Mouse (Mus musculus) neural tube, embryonic 12.5 days (tissue): ENCODE results near the gene Zfp334. TPM values are rescaled to one million over a fixed set of nuclear protein-coding genes. Genes with fewer than 3 reads are reported as not detected.

ENCODE experiments used
- ATAC-seq: fragments of 200-750 bp; cut with Nextera tagmentation; 2 replicates; pipeline ENCODE4 v1.8.0; 2017; ENCODE audit warnings: low read depth, mild to moderate bottlenecking, moderate TSS enrichment, moderate library complexity; ENCODE audit not compliant: low FRiP score
- H3K27ac ChIP-seq: fragments of 300-500 bp; sonication (generic); 2 replicates; pipeline ENCODE4 v1.5.1; 2016
- H3K27me3 ChIP-seq: fragments of 300-500 bp; sonication (generic); replicated peaks from 2 replicates; pipeline ENCODE4 v1.6.1; 2016; ENCODE audit warnings: mild to moderate bottlenecking
- H3K36me3 ChIP-seq: fragments of 300-500 bp; sonication (generic); 2 replicates; pipeline ENCODE4 v1.6.1; 2016; ENCODE audit warnings: mild to moderate bottlenecking
- H3K4me1 ChIP-seq: fragments of 300-500 bp; sonication (generic); 2 replicates; pipeline ENCODE4 v1.6.1; 2016
- H3K4me2 ChIP-seq: fragments of 300-500 bp; sonication (generic); replicated peaks from 2 replicates; pipeline ENCODE4 v1.6.1; 2016; ENCODE audit warnings: mild to moderate bottlenecking
- H3K4me3 ChIP-seq: fragments of 300-500 bp; sonication (generic); 2 replicates; pipeline ENCODE4 v1.5.1; 2016
- H3K9ac ChIP-seq: fragments of 300-500 bp; sonication (generic); 2 replicates; pipeline ENCODE4 v1.6.1; 2016; ENCODE audit warnings: mild to moderate bottlenecking
- H3K9me3 ChIP-seq: fragments of 300-500 bp; sonication (generic); 2 replicates; pipeline ENCODE4 v1.6.1; 2016; ENCODE audit warnings: mild to moderate bottlenecking
- WGBS: fragments of 180-500 bp; shearing (Covaris S2); methylation state at CpG from one replicate; pipeline ENCODE4 v1.1.7; 2016; 5-methylcytosine and 5-hydroxymethylcytosine counted together
- polyA plus RNA-seq: library from polyadenylated mRNA; unstranded; fragments of >200 nt; fragmentation: Nextera tagmentation; extraction: Ambion mirVana; gene quantifications from 2 replicates; pipeline ENCODE4 v1.2.1, GENCODE M21; 2016

Zfp334 gene
- polyA plus RNA-seq, 1 experiment from 2014 or later: 18.8 TPM

DNA sequence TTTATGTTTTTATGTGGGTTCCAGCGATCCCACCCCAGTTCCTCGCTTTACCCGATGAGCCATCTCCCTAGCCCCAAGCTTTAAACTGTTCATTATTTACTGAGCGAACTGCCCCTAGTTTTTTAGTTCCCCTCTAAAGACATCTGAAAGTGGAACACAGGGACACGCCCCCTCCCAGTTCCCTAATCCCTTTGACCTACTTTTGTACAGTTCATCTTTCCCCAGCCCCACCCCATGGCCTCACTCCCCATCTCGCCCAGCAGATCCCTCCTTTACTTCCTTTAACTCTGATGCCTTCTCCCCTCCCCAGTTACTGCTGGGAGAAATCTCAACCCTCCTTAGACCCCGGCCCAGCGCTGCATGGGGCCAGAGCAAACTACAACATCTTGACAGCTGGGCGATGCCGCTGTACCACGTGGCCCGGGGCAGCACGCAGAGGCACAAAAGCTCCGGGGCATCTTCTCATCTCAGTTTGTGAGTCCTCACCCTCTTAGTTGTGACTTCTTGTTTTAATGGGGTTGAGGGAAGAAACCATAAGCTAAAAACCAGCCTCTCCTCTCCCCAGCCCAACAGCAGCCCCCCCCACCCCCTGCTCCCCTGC, 55.3 kb downstream of the Zfp334 start:
- no peaks in the 10 kb centered on the region for H3K4me1 ChIP-seq
- no peak overlapping the region for H3K9ac ChIP-seq
- no peak overlapping the region for H3K27ac ChIP-seq
- no peaks in the 10 kb centered on the region for H3K36me3 ChIP-seq
- H3K27me3 ChIP-seq: no peaks in the 10 kb centered on the region
- no peak overlapping the region for H3K4me2 ChIP-seq
- H3K9me3 ChIP-seq: no peaks in the 10 kb centered on the region
- ATAC-seq: no peak
- no peak overlapping the region for H3K4me3 ChIP-seq
- 55% methylated on average over 14 of the region's 14 CpGs for WGBS

DNA sequence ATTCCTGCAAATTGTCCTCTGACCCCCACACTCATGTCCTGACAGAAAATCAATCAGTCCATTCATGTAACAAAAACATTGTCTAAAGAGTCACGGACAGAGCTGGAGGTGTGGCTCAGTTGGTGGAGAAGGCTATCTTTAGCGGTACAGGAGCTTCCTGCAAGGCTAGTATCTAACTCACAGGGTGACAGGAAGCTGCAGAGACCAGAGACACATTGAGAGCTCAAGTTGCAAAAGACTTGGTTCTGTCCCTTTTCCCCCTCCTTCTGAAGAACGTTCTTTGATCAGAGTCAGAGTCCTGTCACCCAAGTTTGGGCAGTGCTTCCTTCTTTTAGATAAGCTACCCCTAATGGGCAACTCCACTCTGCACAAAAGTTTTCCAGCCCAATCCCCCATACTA, 58.4 kb downstream of the Zfp334 start:
- H3K9me3 ChIP-seq: no peaks in the 10 kb centered on the region
- H3K4me1 ChIP-seq: peaks cover 23% of the 10 kb centered on the region
- WGBS: 54% methylated on average over 3 of the region's 3 CpGs
- no peak overlapping the region for H3K27ac ChIP-seq
- no peak overlapping the region for H3K4me3 ChIP-seq
- H3K9ac ChIP-seq: no peak overlapping the region
- no peaks in the 10 kb centered on the region for H3K27me3 ChIP-seq
- no peak overlapping the region for H3K4me2 ChIP-seq
- ATAC-seq: no peak
- H3K36me3 ChIP-seq: no peaks in the 10 kb centered on the region

DNA sequence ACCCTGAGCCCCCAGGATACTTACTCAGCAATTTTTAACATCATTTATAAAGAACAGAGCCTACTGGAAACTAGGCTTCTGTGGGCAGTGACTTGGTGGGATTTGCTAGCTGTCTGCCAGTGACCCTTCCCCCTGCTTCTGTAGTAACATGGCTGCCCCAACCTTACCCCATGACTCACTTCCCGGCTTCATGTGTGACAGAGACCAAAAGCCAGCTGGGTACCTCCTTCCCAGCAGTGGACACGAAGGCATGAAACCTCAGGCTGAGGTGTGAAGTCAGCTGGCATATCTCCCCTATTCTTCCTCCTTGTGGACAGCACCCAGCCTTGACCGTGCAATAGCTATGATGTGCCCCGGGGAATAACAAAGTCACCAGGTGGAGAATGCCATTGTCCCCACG, 59.3 kb downstream of the Zfp334 start:
- Histone ChIP-seq H3K9ac (no peak overlapping the region), H3K36me3 (no peaks in the 10 kb centered on the region), H3K4me3 (no peak overlapping the region), H3K4me2 (no peak overlapping the region), H3K27ac (no peak overlapping the region), H3K27me3 (0 out of 2 replicates have a peak, but pooled peaks cover 3% of the 10 kb centered on the region), H3K4me1 (peaks cover 32% of the 10 kb centered on the region), H3K9me3 (no peaks in the 10 kb centered on the region)
- WGBS: 76% methylated on average over 5 of the region's 5 CpGs
- no peak for ATAC-seq

DNA sequence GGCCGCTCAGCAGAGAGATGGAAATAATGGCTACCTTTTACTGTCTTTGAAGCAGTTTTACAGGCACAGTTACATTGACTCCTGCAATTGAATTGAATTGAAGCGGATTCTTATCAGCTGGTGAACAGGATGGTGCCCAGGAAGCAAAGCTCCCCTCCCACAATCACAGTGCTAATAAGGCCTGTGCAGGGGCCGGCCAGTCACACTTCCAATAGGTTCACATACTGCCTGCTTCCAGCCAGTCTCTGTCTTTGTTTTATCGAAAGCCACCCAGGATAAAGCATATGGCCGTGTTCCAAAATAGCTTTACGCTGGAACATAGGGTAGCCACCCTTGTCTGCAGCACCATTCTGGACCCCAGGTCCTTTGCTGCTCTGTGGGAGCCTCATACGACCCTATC, 60.7 kb downstream of the Zfp334 start:
- Histone ChIP-seq H3K27me3 (0 out of 2 replicates have a peak, but pooled peaks cover 3% of the 10 kb centered on the region), H3K36me3 (no peaks in the 10 kb centered on the region), H3K4me1 (peaks cover 40% of the 10 kb centered on the region), H3K27ac (0 out of 2 replicates have a peak overlapping the region, but pooled peaks have one; percentile 65), H3K9ac (0 out of 2 replicates have a peak overlapping the region, but pooled peaks have one; percentile 62), H3K9me3 (no peaks in the 10 kb centered on the region), H3K4me3 (0 out of 2 replicates have a peak overlapping the region, but pooled peaks have one; percentile 85), H3K4me2 (peak overlapping the region; percentile 83)
- ATAC-seq: no peak
- 27% methylated on average over 7 of the region's 7 CpGs for WGBS

DNA sequence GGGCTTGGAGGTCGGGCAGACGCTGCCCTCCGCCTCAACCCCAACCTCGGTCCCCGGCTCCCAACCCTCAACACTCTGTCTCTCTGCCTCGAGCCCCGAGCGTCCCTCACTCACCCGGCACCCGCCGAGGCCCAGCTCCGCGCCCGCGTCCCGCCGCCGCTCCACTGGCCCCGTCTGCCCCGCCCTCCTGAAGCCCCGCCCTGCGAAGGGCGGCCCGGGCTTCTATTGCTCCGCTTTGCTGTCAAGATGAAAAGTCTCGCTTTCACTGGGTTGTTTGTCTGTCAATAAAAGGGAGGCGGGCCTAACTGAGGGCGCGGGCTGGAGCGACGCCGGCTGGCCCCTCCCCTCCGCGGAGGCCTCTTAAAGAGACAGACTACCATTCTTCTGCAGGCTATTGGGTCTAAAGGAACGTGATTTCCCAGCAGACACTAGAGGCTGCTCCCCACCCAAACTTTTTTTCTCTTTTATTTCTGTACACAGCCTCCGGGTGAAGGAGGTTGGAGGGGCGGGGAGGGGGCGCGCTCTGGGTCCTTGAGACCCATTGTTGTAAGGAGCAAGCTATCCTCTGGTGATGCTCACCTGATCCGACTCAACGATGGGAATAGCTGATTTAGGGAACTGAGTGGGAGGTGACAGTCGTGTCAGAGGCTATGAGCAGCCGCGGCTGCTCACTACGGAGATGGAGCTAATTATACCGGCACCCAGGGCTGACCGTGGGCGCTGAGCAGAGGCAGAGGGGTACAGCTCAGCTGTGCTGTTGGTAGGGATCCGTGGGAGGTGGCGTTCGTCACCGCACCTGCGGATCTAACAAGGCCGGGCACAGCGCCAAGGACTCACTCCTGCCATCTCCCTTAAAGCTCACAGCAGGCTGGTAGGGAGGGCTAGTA, 61.5 kb downstream of the Zfp334 start, which contains the start of gene Elmo2:
TSS of gene Elmo2 (minus strand) at position 176 of the 887 bp plus-strand sequence.
- peak; percentile 97 for ATAC-seq
- H3K27me3 ChIP-seq: 0 out of 2 replicates have a peak, but pooled peaks cover 3% of the 10 kb centered on the region
- H3K27ac ChIP-seq: peak within 1 kb of the TSS; percentile 65
- no peaks in the 10 kb centered on the region for H3K9me3 ChIP-seq
- H3K4me3 ChIP-seq: peak within 1 kb of the TSS; percentile 85
- H3K4me2 ChIP-seq: peak within 1 kb of the TSS; percentile 83
- H3K9ac ChIP-seq: peak within 1 kb of the TSS; percentile 91
- H3K4me1 ChIP-seq: peaks cover 46% of the 10 kb centered on the region
- H3K36me3 ChIP-seq: no peaks in the 10 kb centered on the region
- WGBS: under 1% methylated on average over 55 of the region's 55 CpGs

DNA sequence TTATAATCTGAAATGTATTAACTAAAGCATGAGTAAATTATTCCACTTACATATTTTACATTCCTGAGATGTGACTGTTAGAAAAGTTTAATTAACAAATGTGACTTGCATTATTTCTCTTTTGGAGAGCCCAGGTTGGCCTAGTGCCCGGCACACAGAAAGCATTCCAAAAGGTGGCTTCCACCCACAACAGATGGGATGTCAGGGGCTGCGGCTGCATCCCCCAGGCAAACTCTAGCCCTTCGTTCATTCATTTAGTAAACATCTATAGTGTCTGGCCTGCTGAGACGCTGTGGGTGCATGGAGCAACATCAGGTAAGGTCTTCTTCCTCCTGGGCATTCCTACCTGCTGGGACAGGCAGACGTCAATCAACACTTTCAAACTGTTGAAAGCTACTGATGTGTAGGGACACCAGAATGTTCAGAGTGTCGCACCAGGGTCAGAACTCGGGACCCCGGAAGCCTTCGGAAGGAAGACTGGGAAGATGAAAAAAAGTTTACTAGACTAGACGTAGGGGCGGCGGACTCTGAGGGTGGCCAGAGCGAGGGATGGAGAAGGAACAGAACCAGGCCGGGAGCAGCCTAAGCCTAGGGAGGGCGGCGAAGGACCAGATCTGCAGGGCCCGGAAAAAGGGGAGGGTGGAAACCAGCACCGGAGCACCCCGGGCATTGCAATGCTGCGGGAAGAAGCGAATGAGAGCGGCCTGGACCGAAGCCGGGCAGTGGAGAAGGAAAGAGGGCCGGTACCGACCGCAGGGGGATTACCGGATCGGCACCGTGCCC, 62.3 kb downstream of the Zfp334 start:
- peak overlapping the region; percentile 91 for H3K9ac ChIP-seq
- H3K36me3 ChIP-seq: no peaks in the 10 kb centered on the region
- H3K27me3 ChIP-seq: 0 out of 2 replicates have a peak, but pooled peaks cover 3% of the 10 kb centered on the region
- H3K4me3 ChIP-seq: peak overlapping the region; percentile 85
- ATAC-seq: peak; percentile 31
- no peaks in the 10 kb centered on the region for H3K9me3 ChIP-seq
- 1% methylated on average over 30 of the region's 30 CpGs for WGBS
- H3K27ac ChIP-seq: no peak overlapping the region
- peaks cover 54% of the 10 kb centered on the region for H3K4me1 ChIP-seq
- peak overlapping the region; percentile 83 for H3K4me2 ChIP-seq

Other genes with a start within 250 kb of the Zfp334 start
- 10.0 and 10.4 TPM in 2 replicates for gene Cdh22, start 153.4 kb downstream of the Zfp334 start, polyA plus RNA-seq
- 52.9 and 59.9 TPM in 2 replicates for gene Slc35c2, start 100.4 kb downstream of the Zfp334 start, polyA plus RNA-seq
- 84.4 and 87.0 TPM in 2 replicates for gene Elmo2, start 61.8 kb downstream of the Zfp334 start, polyA plus RNA-seq
- gene Zfp663, start 19.5 kb downstream of the Zfp334 start, polyA plus RNA-seq: 5.4 and 6.3 TPM in 2 replicates
- 0.10 TPM in 1 of 2 replicates, not detected in the other for gene Ocstamp, start 12.1 kb upstream of the Zfp334 start, polyA plus RNA-seq
- gene Slc13a3, start 85.0 kb upstream of the Zfp334 start, polyA plus RNA-seq: 0.27 and 0.55 TPM in 2 replicates
- gene Trp53rka, start 105.1 kb upstream of the Zfp334 start, polyA plus RNA-seq: 47.5 and 48.4 TPM in 2 replicates
- gene Slc2a10, start 115.5 kb upstream of the Zfp334 start, polyA plus RNA-seq: 4.7 and 5.3 TPM in 2 replicates
- 23.8 and 36.7 TPM in 2 replicates for gene Eya2, start 206.8 kb upstream of the Zfp334 start, polyA plus RNA-seq